Mouse (Mus musculus): ENCODE measurements around the gene 1700030K09Rik. TPM values are rescaled to one million over a fixed set of nuclear protein-coding genes. Genes with fewer than 3 reads are reported as not detected.

Gene 1700030K09Rik
- polyA plus RNA-seq, 1 experiment from 2014 or later: 9.4 TPM

DNA sequence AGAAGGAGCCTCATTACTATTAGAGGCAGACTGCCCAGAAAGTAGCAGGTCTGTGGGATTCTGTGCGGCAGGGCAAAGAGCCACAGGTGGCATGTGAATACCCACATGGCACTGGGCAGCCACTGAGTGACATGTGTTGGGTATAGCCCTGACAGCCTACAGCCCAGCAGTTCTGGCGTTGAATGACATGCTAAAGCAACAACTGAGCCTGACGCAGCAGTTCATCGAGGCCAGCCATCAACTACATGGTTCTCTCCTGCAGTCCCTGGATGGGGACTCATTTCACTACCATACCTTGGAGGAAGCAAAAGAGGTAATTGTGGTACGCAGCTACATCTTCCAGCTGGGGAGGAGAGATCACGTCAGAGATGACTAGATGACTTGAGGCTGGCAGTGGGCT lies 14.8 kb downstream of the 1700030K09Rik start:
- no peaks in the 10 kb centered on the region for H3K27me3 ChIP-seq (ENCODE audit: control insufficient read depth, insufficient read depth, low read length)
- no peak overlapping the region for H3K4me3 ChIP-seq (ENCODE audit: control insufficient read depth in 1 of 2, insufficient read depth in 1 of 2, low read depth in 1 of 2, low read length in 2 of 2)
- H3K4me1 ChIP-seq (ENCODE audit: control insufficient read depth in 2 of 2, insufficient read depth in 2 of 2, low read length in 2 of 2): no peaks in the 10 kb centered on the region; a peak in 1 of 4 replicates
- no peak overlapping the region for H3K4me2 ChIP-seq (ENCODE audit: low read length)
- H3K27ac ChIP-seq (replicated peaks in 1 of 2; ENCODE audit: control insufficient read depth in 1 of 2, insufficient read depth in 1 of 2, low read depth in 2 of 2, low read length in 2 of 2): no peak overlapping the region
- H3K36me3 ChIP-seq (ENCODE audit: control insufficient read depth, insufficient read depth, low read length): peaks cover 83% of the 10 kb centered on the region
- ATAC-seq (ENCODE audit: insufficient number of reproducible peaks, insufficient read depth, low FRiP score, low read depth): no peak
- WGBS: 74% methylated on average over 6 of the region's 6 CpGs
- H3K9me3 ChIP-seq (ENCODE audit: control insufficient read depth, low read length): peaks cover 5% of the 10 kb centered on the region; the same call in 1 of the 2 replicates
- H3K9ac ChIP-seq (ENCODE audit: low read length): no peak overlapping the region

DNA sequence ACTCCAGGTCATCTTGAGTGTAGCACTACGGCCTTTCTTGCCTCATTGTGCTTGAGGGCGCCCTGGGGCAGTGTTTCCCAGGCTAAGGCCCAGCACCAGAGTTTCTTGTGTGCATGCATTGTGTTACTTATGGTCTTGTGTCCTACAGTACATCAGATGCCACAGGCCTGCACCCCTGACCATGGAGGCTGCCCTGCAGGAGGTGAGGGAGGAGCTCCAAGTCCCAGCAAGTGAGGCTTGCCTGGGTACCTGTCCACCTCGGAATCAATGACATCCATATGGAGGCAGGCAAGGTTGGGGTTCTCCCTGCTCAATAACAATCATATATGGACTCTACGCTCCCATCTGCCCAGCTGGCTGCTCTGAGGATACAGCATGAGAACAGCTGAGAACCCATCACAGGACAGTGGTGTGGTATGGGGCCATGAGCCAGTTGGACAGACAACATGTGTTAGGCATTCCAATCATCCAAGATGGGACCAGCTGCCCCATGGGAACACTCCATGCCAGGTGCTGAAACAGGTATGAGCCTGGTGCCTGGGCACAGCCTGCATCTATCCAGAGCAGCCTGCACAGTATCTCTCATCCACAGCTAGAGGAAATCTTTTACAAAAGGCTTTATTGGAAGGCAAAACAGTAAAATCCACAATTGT lies 16.3 kb downstream of the 1700030K09Rik start:
- peaks cover 84% of the 10 kb centered on the region for H3K36me3 ChIP-seq (ENCODE audit: control insufficient read depth, insufficient read depth, low read length)
- H3K9ac ChIP-seq (ENCODE audit: low read length): no peak overlapping the region
- no peak overlapping the region for H3K4me2 ChIP-seq (ENCODE audit: low read length)
- no peak overlapping the region for H3K4me3 ChIP-seq (ENCODE audit: control insufficient read depth in 1 of 2, insufficient read depth in 1 of 2, low read depth in 1 of 2, low read length in 2 of 2)
- H3K4me1 ChIP-seq (ENCODE audit: control insufficient read depth in 2 of 2, insufficient read depth in 2 of 2, low read length in 2 of 2): no peaks in the 10 kb centered on the region; a peak in 1 of 4 replicates
- H3K27me3 ChIP-seq (ENCODE audit: control insufficient read depth, insufficient read depth, low read length): no peaks in the 10 kb centered on the region
- ATAC-seq (ENCODE audit: insufficient number of reproducible peaks, insufficient read depth, low FRiP score, low read depth): no peak
- WGBS: 86% methylated on average over 4 of the region's 4 CpGs
- no peaks in the 10 kb centered on the region for H3K9me3 ChIP-seq (ENCODE audit: control insufficient read depth, low read length)
- no peak overlapping the region for H3K27ac ChIP-seq (replicated peaks in 1 of 2; ENCODE audit: control insufficient read depth in 1 of 2, insufficient read depth in 1 of 2, low read depth in 2 of 2, low read length in 2 of 2)

DNA sequence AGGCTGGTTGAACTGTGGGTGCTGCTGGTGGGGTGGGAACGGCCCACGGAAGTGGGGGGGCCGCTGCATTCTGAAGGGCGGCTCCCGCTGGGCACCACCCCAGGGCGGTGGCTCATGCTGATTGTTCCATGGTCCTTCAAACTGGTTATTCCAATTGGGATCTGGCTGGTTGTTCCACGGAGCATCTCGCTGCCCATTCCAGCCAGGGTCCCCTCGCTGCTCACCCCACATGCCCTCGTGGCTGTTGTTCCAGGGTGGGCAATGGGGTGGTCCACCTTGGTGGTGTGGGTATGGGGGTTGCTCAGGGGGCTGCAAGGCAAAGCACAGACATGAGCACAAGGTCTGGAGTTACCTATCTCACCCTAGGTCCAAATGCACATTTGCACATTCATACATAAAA lies 20.5 kb downstream of the 1700030K09Rik start:
- H3K4me1 ChIP-seq (ENCODE audit: control insufficient read depth in 2 of 2, insufficient read depth in 2 of 2, low read length in 2 of 2): no peaks in the 10 kb centered on the region
- H3K9me3 ChIP-seq (ENCODE audit: control insufficient read depth, low read length): no peaks in the 10 kb centered on the region
- no peak for ATAC-seq (ENCODE audit: insufficient number of reproducible peaks, insufficient read depth, low FRiP score, low read depth)
- H3K4me3 ChIP-seq (ENCODE audit: control insufficient read depth in 1 of 2, insufficient read depth in 1 of 2, low read depth in 1 of 2, low read length in 2 of 2): no peak overlapping the region
- no peak overlapping the region for H3K9ac ChIP-seq (ENCODE audit: low read length)
- WGBS: 97% methylated on average over 10 of the region's 10 CpGs
- H3K4me2 ChIP-seq (ENCODE audit: low read length): no peak overlapping the region
- peaks cover 100% of the 10 kb centered on the region for H3K36me3 ChIP-seq (ENCODE audit: control insufficient read depth, insufficient read depth, low read length)
- no peaks in the 10 kb centered on the region for H3K27me3 ChIP-seq (ENCODE audit: control insufficient read depth, insufficient read depth, low read length)
- no peak overlapping the region for H3K27ac ChIP-seq (replicated peaks in 1 of 2; ENCODE audit: control insufficient read depth in 1 of 2, insufficient read depth in 1 of 2, low read depth in 2 of 2, low read length in 2 of 2)

DNA sequence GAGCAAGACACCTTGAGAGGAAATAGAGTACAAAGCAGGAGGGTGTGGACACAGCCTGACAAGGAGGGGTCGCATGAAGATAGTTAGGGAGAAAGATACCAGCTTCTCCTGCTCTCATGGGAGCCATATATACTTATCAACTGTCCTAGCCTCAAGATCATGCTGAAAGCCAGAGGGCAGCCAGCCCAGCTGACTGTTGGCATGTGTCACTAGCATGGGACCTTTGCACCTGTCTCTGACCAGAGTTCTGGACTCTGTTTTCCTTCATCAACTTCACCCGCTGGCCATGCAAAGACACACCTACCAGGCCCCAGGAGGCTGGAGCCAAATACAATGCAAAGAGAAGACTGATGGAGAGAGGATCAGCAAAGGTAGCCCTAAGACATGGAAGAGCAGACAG lies 25.6 kb downstream of the 1700030K09Rik start:
- Histone ChIP-seq H3K27me3 (ENCODE audit: control insufficient read depth, insufficient read depth, low read length) (no peaks in the 10 kb centered on the region), H3K27ac (replicated peaks in 1 of 2; ENCODE audit: control insufficient read depth in 1 of 2, insufficient read depth in 1 of 2, low read depth in 2 of 2, low read length in 2 of 2) (no peak overlapping the region), H3K4me1 (ENCODE audit: control insufficient read depth in 2 of 2, insufficient read depth in 2 of 2, low read length in 2 of 2) (peaks cover 0 to 9% of the 10 kb centered on the region in 2 experiments; a peak in 2 of 4 replicates), H3K9ac (ENCODE audit: low read length) (no peak overlapping the region), H3K9me3 (ENCODE audit: control insufficient read depth, low read length) (no peaks in the 10 kb centered on the region), H3K4me2 (ENCODE audit: low read length) (no peak overlapping the region), H3K4me3 (ENCODE audit: control insufficient read depth in 1 of 2, insufficient read depth in 1 of 2, low read depth in 1 of 2, low read length in 2 of 2) (no peak overlapping the region), H3K36me3 (ENCODE audit: control insufficient read depth, insufficient read depth, low read length) (peaks cover 94% of the 10 kb centered on the region)
- 86% methylated on average over 2 of the region's 2 CpGs for WGBS
- ATAC-seq (ENCODE audit: insufficient number of reproducible peaks, insufficient read depth, low FRiP score, low read depth): no peak

DNA sequence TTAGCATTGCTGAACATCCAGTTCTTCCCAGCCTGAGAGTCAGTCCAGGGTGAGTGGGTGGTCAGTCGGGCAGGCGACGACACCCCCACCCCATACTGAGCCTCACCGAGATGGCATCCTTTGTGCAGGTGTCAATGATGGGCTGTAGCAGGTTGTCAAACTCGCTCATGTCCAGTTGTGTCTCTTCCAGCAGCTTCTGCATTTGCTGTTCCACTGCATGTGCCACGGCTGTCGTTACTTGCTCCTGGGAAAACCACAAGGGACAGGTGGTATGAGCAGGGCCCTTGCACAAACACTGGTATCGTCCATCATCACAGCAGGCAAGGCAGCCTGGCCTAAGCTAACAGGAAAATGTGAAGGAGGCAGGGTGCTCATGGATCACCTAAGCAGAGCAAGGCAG lies 26.3 kb downstream of the 1700030K09Rik start:
- Histone ChIP-seq H3K27me3 (ENCODE audit: control insufficient read depth, insufficient read depth, low read length) (no peaks in the 10 kb centered on the region), H3K9ac (ENCODE audit: low read length) (no peak overlapping the region), H3K36me3 (ENCODE audit: control insufficient read depth, insufficient read depth, low read length) (peaks cover 87% of the 10 kb centered on the region), H3K4me1 (ENCODE audit: control insufficient read depth in 2 of 2, insufficient read depth in 2 of 2, low read length in 2 of 2) (peaks cover 0 to 11% of the 10 kb centered on the region in 2 experiments; a peak in 2 of 4 replicates), H3K9me3 (ENCODE audit: control insufficient read depth, low read length) (no peaks in the 10 kb centered on the region), H3K4me3 (ENCODE audit: control insufficient read depth in 1 of 2, insufficient read depth in 1 of 2, low read depth in 1 of 2, low read length in 2 of 2) (no peak overlapping the region), H3K4me2 (ENCODE audit: low read length) (no peak overlapping the region), H3K27ac (replicated peaks in 1 of 2; ENCODE audit: control insufficient read depth in 1 of 2, insufficient read depth in 1 of 2, low read depth in 2 of 2, low read length in 2 of 2) (no peak overlapping the region)
- WGBS: 91% methylated on average over 8 of the region's 8 CpGs
- ATAC-seq (ENCODE audit: insufficient number of reproducible peaks, insufficient read depth, low FRiP score, low read depth): no peak

GRCm38 (mm10) chr8:72470684-72471083 lies 27.0 kb downstream of the 1700030K09Rik start:
- peaks cover 80% of the 10 kb centered on the region for H3K36me3 ChIP-seq (ENCODE audit: control insufficient read depth, insufficient read depth, low read length)
- peaks cover 0 to 12% of the 10 kb centered on the region in 2 experiments; a peak in 2 of 4 replicates for H3K4me1 ChIP-seq (ENCODE audit: control insufficient read depth in 2 of 2, insufficient read depth in 2 of 2, low read length in 2 of 2)
- H3K27me3 ChIP-seq (ENCODE audit: control insufficient read depth, insufficient read depth, low read length): no peaks in the 10 kb centered on the region
- no peaks in the 10 kb centered on the region for H3K9me3 ChIP-seq (ENCODE audit: control insufficient read depth, low read length)
- H3K4me3 ChIP-seq (ENCODE audit: control insufficient read depth in 1 of 2, insufficient read depth in 1 of 2, low read depth in 1 of 2, low read length in 2 of 2): no peak overlapping the region
- H3K4me2 ChIP-seq (ENCODE audit: low read length): no peak overlapping the region
- 87% methylated on average over 7 of the region's 7 CpGs for WGBS
- H3K27ac ChIP-seq (replicated peaks in 1 of 2; ENCODE audit: control insufficient read depth in 1 of 2, insufficient read depth in 1 of 2, low read depth in 2 of 2, low read length in 2 of 2): no peak overlapping the region
- H3K9ac ChIP-seq (ENCODE audit: low read length): no peak overlapping the region
- ATAC-seq (ENCODE audit: insufficient number of reproducible peaks, insufficient read depth, low FRiP score, low read depth): no peak

DNA sequence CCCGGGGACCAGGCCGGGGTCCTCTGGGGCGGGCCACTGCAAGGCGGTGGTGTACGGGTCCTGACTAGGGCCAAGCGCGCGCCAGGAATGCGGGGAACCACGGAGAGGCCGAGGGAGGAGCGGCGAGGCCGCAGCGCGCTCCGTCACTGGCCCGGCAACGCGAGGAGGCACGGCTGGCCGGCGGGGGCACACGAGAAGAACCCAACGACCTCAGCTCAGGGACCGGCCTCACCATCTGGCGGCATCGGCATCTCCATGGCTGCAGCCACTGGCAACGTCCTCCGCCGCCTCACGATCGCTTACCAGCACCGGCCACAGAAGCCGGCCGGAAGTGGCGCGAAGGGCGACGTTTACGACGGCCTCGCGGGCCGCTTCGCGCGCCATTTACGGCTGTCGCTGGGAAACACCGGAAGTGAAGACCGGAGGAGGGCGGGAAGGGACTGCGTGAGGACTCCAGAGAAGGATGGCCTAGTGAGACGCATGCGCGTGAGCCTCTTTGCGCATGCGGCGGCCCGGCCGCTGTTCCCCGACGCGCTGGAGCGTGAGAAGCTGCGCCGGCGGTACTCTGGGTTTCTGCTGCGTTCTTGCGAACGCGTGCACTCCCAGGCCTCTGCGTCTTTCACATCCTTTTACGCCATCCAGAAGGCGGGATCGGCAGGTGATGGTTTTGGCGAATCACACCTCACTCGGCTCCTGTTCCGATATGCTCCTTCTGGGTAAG lies 31.3 kb downstream of the 1700030K09Rik start, which contains the start of gene Cherp:
Gene Cherp, minus strand, starts transcription at position 401 of the 721 bp plus-strand sequence.
- Histone ChIP-seq H3K27ac (replicated peaks in 1 of 2; ENCODE audit: control insufficient read depth in 1 of 2, insufficient read depth in 1 of 2, low read depth in 2 of 2, low read length in 2 of 2) (peak within 1 kb of the TSS; percentile 85 to 87), H3K9ac (ENCODE audit: low read length) (peak within 1 kb of the TSS; percentile 89), H3K27me3 (ENCODE audit: control insufficient read depth, insufficient read depth, low read length) (no peaks in the 10 kb centered on the region), H3K4me2 (ENCODE audit: low read length) (peak within 1 kb of the TSS; percentile 99), H3K4me3 (ENCODE audit: control insufficient read depth in 1 of 2, insufficient read depth in 1 of 2, low read depth in 1 of 2, low read length in 2 of 2) (peak within 1 kb of the TSS; percentile 87 to 95), H3K4me1 (ENCODE audit: control insufficient read depth in 2 of 2, insufficient read depth in 2 of 2, low read length in 2 of 2) (peaks cover 4 to 19% of the 10 kb centered on the region in 2 experiments; a peak in 3 of 4 replicates), H3K9me3 (ENCODE audit: control insufficient read depth, low read length) (no peaks in the 10 kb centered on the region), H3K36me3 (ENCODE audit: control insufficient read depth, insufficient read depth, low read length) (peaks cover 37% of the 10 kb centered on the region)
- peak; percentile 94 for ATAC-seq (ENCODE audit: insufficient number of reproducible peaks, insufficient read depth, low FRiP score, low read depth)
- WGBS: under 1% methylated on average over 75 of the region's 80 CpGs
